Mouse (Mus musculus): ENCODE measurements around the gene Gapt. TPM values are rescaled to one million over a fixed set of nuclear protein-coding genes. Genes with fewer than 3 reads are reported as not detected.

Gene Gapt
- polyA plus RNA-seq, 1 experiment from 2014 or later: not detected

Other genes with a start within 250 kb of the Gapt start
- gene Rab3c, start 76.2 kb downstream of the Gapt start, polyA plus RNA-seq (2014; fragmentation: Nextera tagmentation; extraction: Ambion mirVana): 211 and 214 TPM in 2 replicates
- gene Plk2, start 37.8 kb upstream of the Gapt start, polyA plus RNA-seq (2014; fragmentation: Nextera tagmentation; extraction: Ambion mirVana): 129 and 147 TPM in 2 replicates